ENCODE assay signal across 8 mouse cellular contexts in the genomic region with DNA sequence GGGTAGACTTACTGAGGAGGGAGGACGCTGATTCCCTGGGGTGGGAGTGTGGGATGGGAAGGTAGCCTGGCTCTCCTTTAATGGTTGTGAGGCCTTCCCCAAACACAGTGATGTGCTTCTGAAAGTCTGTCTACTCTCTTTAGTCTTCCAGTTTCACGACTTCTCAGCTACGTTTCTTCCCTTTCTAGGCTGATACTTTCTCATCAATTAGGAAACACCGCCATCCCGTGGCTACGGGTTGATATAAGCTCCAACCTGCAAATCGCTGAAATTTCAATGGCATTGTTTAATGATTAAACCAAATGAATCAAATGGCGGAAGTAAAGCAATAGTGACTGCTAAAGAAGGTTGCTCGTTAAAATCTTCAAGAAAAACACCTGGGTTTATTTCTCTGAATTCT. TPM values are rescaled to one million over a fixed set of nuclear protein-coding genes. Genes with fewer than 3 reads are reported as not detected.
DNase-seq lines count a peak whose midpoint lies in the region; ATAC-seq lines count a peak whose summit lies in the region.

No protein-coding gene starts in this region.

- intact Hi-C loops in left cerebral cortex, postnatal 36 days (cut with DNase I): loop anchor here (5.0 kb wide), 2 partner anchors 156 to 281 kb away; no protein-coding TSS in a partner anchor
- intact Hi-C loops in heart, postnatal 36 days (cut with DNase I): loop anchor here (1.0 to 10.0 kb wide), 2 partner anchors 138 to 278 kb away; a partner anchor contains a TSS

- 5% methylated on average over 9 of the region's 9 CpGs for WGBS in large intestine, adult 2 months

- ATAC-seq in megakaryocyte-erythroid progenitor cell, adult 5-6 weeks (replicated peaks; ENCODE audit: low FRiP score, low TSS enrichment, poor library complexity, severe bottlenecking): peak; percentile 40; the same call in 1 of the 2 replicates
- ATAC-seq in megakaryocyte, adult 5-6 weeks (ENCODE audit: poor library complexity, severe bottlenecking): no peak

- peak; percentile 66 to 71 for DNase-seq in left cerebral cortex, adult 18-20 months (ENCODE audit: low spot score in 2 of 2)
- no peak for DNase-seq in left cerebral cortex, postnatal 36 days (ENCODE audit: low spot score in 2 of 2)
- peak; percentile 62 for DNase-seq in ES-CJ7 (ENCODE audit: low read depth, low spot score)
- DNase-seq in cerebellum, adult 11-12 months: peak; percentile 71
- peak; percentile 69 to 70 for DNase-seq in heart, postnatal 36 days
- peak; percentile 93 for DNase-seq in large intestine, adult 2 months (ENCODE audit: low read depth, low spot score)

RNA-seq across cellular contexts. Expression of a gene that starts 0.3 kb away (rescaled TPM):
- total RNA-seq in left cerebral cortex, adult 18-20 months (2021): 10 to 100 TPM; 34.2 to 35.5 TPM
- total RNA-seq in left cerebral cortex, postnatal 36 days (2021): 10 to 100 TPM; 30.7 to 38.2 TPM
- total RNA-seq in heart, postnatal 36 days (2021): under 1 TPM; 0.28 to 0.30 TPM
- 4.5 and 5.3 TPM in 2 replicates for polyA plus RNA-seq in large intestine, adult 2 months (2012; rRNA removed)
- not detected in 2 replicates for total RNA-seq in megakaryocyte-erythroid progenitor cell, adult 5-6 weeks (2014; fragmentation: Nextera tagmentation)
- total RNA-seq in megakaryocyte-erythroid progenitor cell, adult 5-6 weeks (2017): not detected in 2 replicates
- total RNA-seq in megakaryocyte, adult 5-6 weeks (2015): not detected in 2 replicates
- total RNA-seq in megakaryocyte, adult 5-6 weeks (2017): not detected in 2 replicates

RNA-seq across cellular contexts. Expression of a gene that starts 8.0 kb away (rescaled TPM):
- 1 to 10 TPM; 5.2 to 8.0 TPM for total RNA-seq in left cerebral cortex, adult 18-20 months (2021)
- 1 to 10 TPM; 7.2 to 8.1 TPM for total RNA-seq in left cerebral cortex, postnatal 36 days (2021)
- 1 to 10 TPM; 3.3 to 3.9 TPM for total RNA-seq in heart, postnatal 36 days (2021)
- polyA plus RNA-seq in large intestine, adult 2 months (2012; rRNA removed): 3.8 and 5.3 TPM in 2 replicates
- 2.4 and 3.1 TPM in 2 replicates for total RNA-seq in megakaryocyte-erythroid progenitor cell, adult 5-6 weeks (2014; fragmentation: Nextera tagmentation)
- total RNA-seq in megakaryocyte-erythroid progenitor cell, adult 5-6 weeks (2017): 0.19 and 4.7 TPM in 2 replicates
- total RNA-seq in megakaryocyte, adult 5-6 weeks (2015): 1.9 and 2.5 TPM in 2 replicates
- 2.3 and 7.7 TPM in 2 replicates for total RNA-seq in megakaryocyte, adult 5-6 weeks (2017)

RNA-seq across cellular contexts. Expression of a gene that starts 16.7 kb away (rescaled TPM):
- total RNA-seq in left cerebral cortex, adult 18-20 months (2021): 1 to 10 TPM; 1.2 to 3.2 TPM
- total RNA-seq in left cerebral cortex, postnatal 36 days (2021): 1 to 10 TPM; 1.7 to 1.8 TPM
- 10 to 100 TPM; 19.7 to 20.0 TPM for total RNA-seq in heart, postnatal 36 days (2021)
- polyA plus RNA-seq in large intestine, adult 2 months (2012; rRNA removed): 1.2 and 1.5 TPM in 2 replicates
- 0.28 and 0.62 TPM in 2 replicates for total RNA-seq in megakaryocyte-erythroid progenitor cell, adult 5-6 weeks (2014; fragmentation: Nextera tagmentation)
- not detected in 2 replicates for total RNA-seq in megakaryocyte-erythroid progenitor cell, adult 5-6 weeks (2017)
- total RNA-seq in megakaryocyte, adult 5-6 weeks (2015): 0.04 and 0.27 TPM in 2 replicates
- not detected in 2 replicates for total RNA-seq in megakaryocyte, adult 5-6 weeks (2017)

RNA-seq across cellular contexts. Expression of a gene that starts 24.8 kb away (rescaled TPM):
- 10 to 100 TPM; 44.6 to 47.2 TPM for total RNA-seq in left cerebral cortex, adult 18-20 months (2021)
- total RNA-seq in left cerebral cortex, postnatal 36 days (2021): 10 to 100 TPM; 46.9 to 50.3 TPM
- 10 to 100 TPM; 32.7 to 38.0 TPM for total RNA-seq in heart, postnatal 36 days (2021)
- 53.9 and 65.7 TPM in 2 replicates for polyA plus RNA-seq in large intestine, adult 2 months (2012; rRNA removed)
- 71.3 and 71.6 TPM in 2 replicates for total RNA-seq in megakaryocyte-erythroid progenitor cell, adult 5-6 weeks (2014; fragmentation: Nextera tagmentation)
- 17.9 and 45.7 TPM in 2 replicates for total RNA-seq in megakaryocyte-erythroid progenitor cell, adult 5-6 weeks (2017)
- total RNA-seq in megakaryocyte, adult 5-6 weeks (2015): 74.4 and 77.6 TPM in 2 replicates
- 25.6 and 31.5 TPM in 2 replicates for total RNA-seq in megakaryocyte, adult 5-6 weeks (2017)

RNA-seq across cellular contexts. Expression of a gene that starts 26.7 kb away (rescaled TPM):
- 1 to 10 TPM; 3.0 to 4.8 TPM for total RNA-seq in left cerebral cortex, adult 18-20 months (2021)
- total RNA-seq in left cerebral cortex, postnatal 36 days (2021): 1 to 10 TPM; 5.3 to 6.4 TPM
- 1 to 10 TPM; 2.1 to 3.3 TPM for total RNA-seq in heart, postnatal 36 days (2021)
- polyA plus RNA-seq in large intestine, adult 2 months (2012; rRNA removed): 6.0 and 6.1 TPM in 2 replicates
- 5.4 and 9.6 TPM in 2 replicates for total RNA-seq in megakaryocyte-erythroid progenitor cell, adult 5-6 weeks (2014; fragmentation: Nextera tagmentation)
- 0.33 and 0.91 TPM in 2 replicates for total RNA-seq in megakaryocyte-erythroid progenitor cell, adult 5-6 weeks (2017)
- total RNA-seq in megakaryocyte, adult 5-6 weeks (2015): 4.0 and 5.2 TPM in 2 replicates
- total RNA-seq in megakaryocyte, adult 5-6 weeks (2017): 0.11 and 4.3 TPM in 2 replicates

Comparison
In these comparisons a context has a peak if more than half of its experiments do, and no peak if none do; other contexts are left out.
1. DNase-seq: peak in left cerebral cortex, adult 18-20 months (2 of 2), ES-CJ7 (single experiment), cerebellum, adult 11-12 months (single experiment), heart, postnatal 36 days (2 of 2) and large intestine, adult 2 months (single experiment); none in left cerebral cortex, postnatal 36 days (0 of 2).
2. RNA of a gene that starts 0.3 kb away (total RNA-seq): 30.7 to 38.2 TPM in left cerebral cortex, postnatal 36 days and 34.2 to 35.5 TPM in left cerebral cortex, adult 18-20 months; 0.28 to 0.30 TPM in heart, postnatal 36 days, not detected in megakaryocyte-erythroid progenitor cell, adult 5-6 weeks and not detected in megakaryocyte, adult 5-6 weeks; every median in the first group is over 10 times any median in the second.
3. RNA of a gene that starts 16.7 kb away (total RNA-seq): 19.7 to 20.0 TPM in heart, postnatal 36 days; 1.2 to 3.2 TPM in left cerebral cortex, adult 18-20 months, 1.7 to 1.8 TPM in left cerebral cortex, postnatal 36 days, 0.28 to 0.62 TPM in megakaryocyte-erythroid progenitor cell, adult 5-6 weeks and 0.04 to 0.27 TPM in megakaryocyte, adult 5-6 weeks; every median in the first group is over 4 times any median in the second.